Mouse (Mus musculus): ENCODE results near the gene Hdhd5.

Gene Hdhd5

GRCm38 (mm10) chr6:120532594-120532993, 1.5 kb upstream of the Hdhd5 start:
- ATAC-seq (ENCODE audit: low TSS enrichment) = no peak

- no peak for ATAC-seq (ENCODE audit: low TSS enrichment)
Measured at GRCm38 (mm10) chr6:120529123-120529522, 2.0 kb downstream of the Hdhd5 start.

- no peak for ATAC-seq (ENCODE audit: low TSS enrichment)
Measured at GRCm38 (mm10) chr6:120524796-120525195, 6.3 kb downstream of the Hdhd5 start.

GRCm38 (mm10) chr6:120519647-120520046, 11.5 kb downstream of the Hdhd5 start:
- ATAC-seq (ENCODE audit: low TSS enrichment) = no peak

- peak; percentile 84 for ATAC-seq (ENCODE audit: low TSS enrichment)
Measured at GRCm38 (mm10) chr6:120517311-120517710, 13.8 kb downstream of the Hdhd5 start.

- no peak for ATAC-seq (ENCODE audit: low TSS enrichment)
Measured at GRCm38 (mm10) chr6:120516879-120517278, 14.2 kb downstream of the Hdhd5 start.

GRCm38 (mm10) chr6:120516422-120516821, 14.7 kb downstream of the Hdhd5 start:
- ATAC-seq (ENCODE audit: low TSS enrichment) = no peak

GRCm38 (mm10) chr6:120511212-120511611, 19.9 kb downstream of the Hdhd5 start:
- no peak for ATAC-seq (ENCODE audit: low TSS enrichment)

- ATAC-seq (ENCODE audit: low TSS enrichment) = peak; percentile 81
Measured at GRCm38 (mm10) chr6:120510425-120510824, 20.7 kb downstream of the Hdhd5 start.

- peak; percentile 44 for ATAC-seq (ENCODE audit: low TSS enrichment)
Measured at GRCm38 (mm10) chr6:120509975-120510374, 21.1 kb downstream of the Hdhd5 start.

GRCm38 (mm10) chr6:120508645-120509044, 22.5 kb downstream of the Hdhd5 start:
- ATAC-seq (ENCODE audit: low TSS enrichment) = no peak

- no peak for ATAC-seq (ENCODE audit: low TSS enrichment)
Measured at GRCm38 (mm10) chr6:120505531-120505930, 25.6 kb downstream of the Hdhd5 start.

GRCm38 (mm10) chr6:120504051-120504450, 27.1 kb downstream of the Hdhd5 start:
- peak; percentile 78 for ATAC-seq (ENCODE audit: low TSS enrichment)

- ATAC-seq (ENCODE audit: low TSS enrichment) = no peak
Measured at GRCm38 (mm10) chr6:120496544-120496943, 34.6 kb downstream of the Hdhd5 start.

GRCm38 (mm10) chr6:120493374-120494181, 37.5 kb downstream of the Hdhd5 start, which contains the start of gene Tmem121b:
TSS of gene Tmem121b (minus strand) at chr6:120493807.
- peak; percentile 66 for ATAC-seq (ENCODE audit: low TSS enrichment)

- ATAC-seq (ENCODE audit: low TSS enrichment) = no peak; the same call in 1 of the 2 replicates
Measured at GRCm38 (mm10) chr6:120492499-120493373, 38.4 kb downstream of the Hdhd5 start.

GRCm38 (mm10) chr6:120491862-120492498, 39.1 kb downstream of the Hdhd5 start:
- no peak for ATAC-seq (ENCODE audit: low TSS enrichment)

GRCm38 (mm10) chr6:120491064-120491463, 40.1 kb downstream of the Hdhd5 start:
- no peak for ATAC-seq (ENCODE audit: low TSS enrichment)

GRCm38 (mm10) chr6:120489461-120489860, 41.7 kb downstream of the Hdhd5 start:
- no peak for ATAC-seq (ENCODE audit: low TSS enrichment)

- ATAC-seq (ENCODE audit: low TSS enrichment) = peak; percentile 3; the same call in 1 of the 2 replicates
Measured at GRCm38 (mm10) chr6:120488647-120489046, 42.5 kb downstream of the Hdhd5 start.

GRCm38 (mm10) chr6:120486051-120486510, 45.0 kb downstream of the Hdhd5 start:
- ATAC-seq (ENCODE audit: low TSS enrichment) = peak; percentile 5; the same call in 1 of the 2 replicates

- no peak for ATAC-seq (ENCODE audit: low TSS enrichment)
Measured at GRCm38 (mm10) chr6:120485038-120485437, 46.1 kb downstream of the Hdhd5 start.
